Mouse (Mus musculus) C2C12 (cell line): ENCODE data around the gene Zmat3.

Experiments used
- CEBPB ChIP-seq: IDR thresholded peaks from one replicate; pipeline ENCODE4 v1.6.1; 2011; ENCODE audit warnings: low read depth, mild to moderate bottlenecking, control low read depth, moderate library complexity
- CTCF ChIP-seq: IDR thresholded peaks from one replicate; pipeline ENCODE4 v1.5.1; 2011; ENCODE audit not compliant: control insufficient read depth, insufficient read depth, insufficient read length
- MYOG ChIP-seq: IDR thresholded peaks from one replicate; pipeline ENCODE4 v1.6.1; 2011; ENCODE audit not compliant: control insufficient read depth, insufficient read length; ENCODE audit errors: extremely low read depth
- USF1 ChIP-seq: IDR thresholded peaks from one replicate; pipeline ENCODE4 v1.6.1; 2011; ENCODE audit warnings: low read depth, mild to moderate bottlenecking, control low read depth, moderate library complexity

- TF ChIP-seq CTCF (no peak), CEBPB (no peak), USF1 (no peak), MYOG (no peak)
Measured at GRCm38 (mm10) chr3:32347881-32348280, 17.9 kb downstream of the Zmat3 start.
